In the genomic region with DNA sequence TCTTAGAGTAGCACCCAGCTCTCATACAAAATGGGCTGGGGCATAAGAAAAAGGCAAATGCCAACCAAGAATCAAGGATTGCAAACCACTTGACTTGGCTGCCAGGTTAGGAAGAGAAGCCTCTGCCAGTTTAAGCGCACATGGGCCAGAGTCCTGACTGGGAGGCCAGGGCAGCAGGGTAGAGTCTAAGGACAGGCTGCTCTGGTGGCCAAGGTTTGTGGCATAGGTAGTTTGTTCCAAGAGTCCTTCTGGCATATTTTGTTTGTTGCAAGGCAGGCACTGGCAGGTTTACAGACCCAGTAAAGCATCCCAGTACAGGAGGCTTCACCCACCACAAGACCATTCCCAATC, we compare ENCODE assay signal across 2 mouse cellular contexts. TPM values are rescaled to one million over a fixed set of nuclear protein-coding genes. Genes with fewer than 3 reads are reported as not detected.
"Had no signal": no experiment of that assay in that cellular context is flagged by ENCODE, and none has a peak within 500 bp of the region (broad histone marks: within the 10 kb centered on the region; RNA-seq: fewer than 3 reads in every experiment).

No protein-coding gene starts in this region.

RNA-seq across cellular contexts. Expression of gene Ly6a, which starts 50.1 kb away (rescaled TPM):
- polyA plus RNA-seq: heart, embryonic 11.5 days; hindbrain, embryonic 10.5 days had no signal
